Mouse (Mus musculus): ENCODE results near the gene Dpf3. TPM values are rescaled to one million over a fixed set of nuclear protein-coding genes. Genes with fewer than 3 reads are reported as not detected.

The Dpf3 gene
- polyA plus RNA-seq, 1 experiment from 2014 or later: 19.3 TPM

GRCm38 (mm10) chr12:83510586-83510985, 23.1 kb upstream of the Dpf3 start:
- no peak for ATAC-seq
- 84% methylated on average over 5 of the region's 5 CpGs for WGBS
- Histone ChIP-seq H3K4me3 (ENCODE audit: low read depth, low read length) (no peak overlapping the region), H3K9me3 (replicated peaks; ENCODE audit: control insufficient read depth, low read length, poor library complexity, severe bottlenecking) (no peaks in the 10 kb centered on the region), H3K4me2 (ENCODE audit: low read length) (no peak overlapping the region), H3K36me3 (ENCODE audit: control insufficient read depth, insufficient read depth, low read length) (no peaks in the 10 kb centered on the region), H3K27ac (ENCODE audit: low read length) (no peak overlapping the region), H3K4me1 (ENCODE audit: control insufficient read depth, insufficient read depth, low read length) (0 out of 2 replicates have a peak, but pooled peaks cover 4% of the 10 kb centered on the region), H3K9ac (ENCODE audit: low read depth, low read length) (no peak overlapping the region), H3K27me3 (ENCODE audit: control insufficient read depth, insufficient read depth, low read depth, low read length) (no peaks in the 10 kb centered on the region)

DNA sequence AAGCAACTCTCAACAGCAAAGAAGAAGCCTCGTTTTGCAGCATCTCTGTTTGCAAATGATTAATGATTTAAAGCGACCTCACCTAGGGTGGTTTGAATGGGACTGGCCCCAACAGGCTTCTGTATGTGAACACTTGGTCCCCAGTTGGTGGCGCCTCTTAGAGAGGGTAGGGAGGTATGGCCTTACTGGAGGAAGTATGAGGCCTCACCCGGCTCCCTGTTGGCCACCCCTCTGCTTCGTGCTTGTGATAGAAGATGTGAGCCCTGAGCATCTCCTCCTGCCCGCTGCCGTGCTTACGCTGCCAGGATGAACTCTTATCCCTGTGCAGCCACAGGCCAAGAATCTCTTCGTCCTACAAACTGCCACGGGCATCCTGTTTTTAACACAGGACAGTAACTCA, 19.0 kb upstream of the Dpf3 start:
- ATAC-seq: no peak
- Histone ChIP-seq H3K27me3 (ENCODE audit: control insufficient read depth, insufficient read depth, low read depth, low read length) (no peaks in the 10 kb centered on the region), H3K9me3 (replicated peaks; ENCODE audit: control insufficient read depth, low read length, poor library complexity, severe bottlenecking) (no peaks in the 10 kb centered on the region), H3K36me3 (ENCODE audit: control insufficient read depth, insufficient read depth, low read length) (no peaks in the 10 kb centered on the region), H3K4me1 (ENCODE audit: control insufficient read depth, insufficient read depth, low read length) (0 out of 2 replicates have a peak, but pooled peaks cover 3% of the 10 kb centered on the region), H3K4me2 (ENCODE audit: low read length) (no peak overlapping the region), H3K27ac (ENCODE audit: low read length) (no peak overlapping the region), H3K9ac (ENCODE audit: low read depth, low read length) (no peak overlapping the region), H3K4me3 (ENCODE audit: low read depth, low read length) (no peak overlapping the region)
- 81% methylated on average over 10 of the region's 10 CpGs for WGBS

- Histone ChIP-seq H3K4me3 (ENCODE audit: low read depth, low read length) (no peak overlapping the region), H3K4me2 (ENCODE audit: low read length) (no peak overlapping the region), H3K9me3 (replicated peaks; ENCODE audit: control insufficient read depth, low read length, poor library complexity, severe bottlenecking) (no peaks in the 10 kb centered on the region), H3K9ac (ENCODE audit: low read depth, low read length) (no peak overlapping the region), H3K36me3 (ENCODE audit: control insufficient read depth, insufficient read depth, low read length) (no peaks in the 10 kb centered on the region), H3K4me1 (ENCODE audit: control insufficient read depth, insufficient read depth, low read length) (0 out of 2 replicates have a peak, but pooled peaks cover 3% of the 10 kb centered on the region), H3K27me3 (ENCODE audit: control insufficient read depth, insufficient read depth, low read depth, low read length) (no peaks in the 10 kb centered on the region), H3K27ac (ENCODE audit: low read length) (no peak overlapping the region)
- WGBS: 8% methylated on average over 9 of the region's 9 CpGs
- no peak for ATAC-seq
Measured at GRCm38 (mm10) chr12:83502190-83502589, 14.7 kb upstream of the Dpf3 start.

GRCm38 (mm10) chr12:83499256-83499655, 11.7 kb upstream of the Dpf3 start:
- no peak overlapping the region for H3K4me2 ChIP-seq (ENCODE audit: low read length)
- H3K27me3 ChIP-seq (ENCODE audit: control insufficient read depth, insufficient read depth, low read depth, low read length): no peaks in the 10 kb centered on the region
- H3K4me3 ChIP-seq (ENCODE audit: low read depth, low read length): no peak overlapping the region
- no peaks in the 10 kb centered on the region for H3K36me3 ChIP-seq (ENCODE audit: control insufficient read depth, insufficient read depth, low read length)
- no peak overlapping the region for H3K9ac ChIP-seq (ENCODE audit: low read depth, low read length)
- 65% methylated on average over 5 of the region's 5 CpGs for WGBS
- no peak overlapping the region for H3K27ac ChIP-seq (ENCODE audit: low read length)
- H3K4me1 ChIP-seq (ENCODE audit: control insufficient read depth, insufficient read depth, low read length): 0 out of 2 replicates have a peak, but pooled peaks cover 3% of the 10 kb centered on the region
- H3K9me3 ChIP-seq (replicated peaks; ENCODE audit: control insufficient read depth, low read length, poor library complexity, severe bottlenecking): no peaks in the 10 kb centered on the region
- ATAC-seq: no peak

GRCm38 (mm10) chr12:83497959-83498358, 10.4 kb upstream of the Dpf3 start:
- Histone ChIP-seq H3K27me3 (ENCODE audit: control insufficient read depth, insufficient read depth, low read depth, low read length) (no peaks in the 10 kb centered on the region), H3K9ac (ENCODE audit: low read depth, low read length) (no peak overlapping the region), H3K27ac (ENCODE audit: low read length) (no peak overlapping the region), H3K9me3 (replicated peaks; ENCODE audit: control insufficient read depth, low read length, poor library complexity, severe bottlenecking) (no peaks in the 10 kb centered on the region), H3K36me3 (ENCODE audit: control insufficient read depth, insufficient read depth, low read length) (no peaks in the 10 kb centered on the region), H3K4me2 (ENCODE audit: low read length) (no peak overlapping the region), H3K4me3 (ENCODE audit: low read depth, low read length) (no peak overlapping the region), H3K4me1 (ENCODE audit: control insufficient read depth, insufficient read depth, low read length) (0 out of 2 replicates have a peak, but pooled peaks cover 3% of the 10 kb centered on the region)
- 79% methylated on average over 3 of the region's 3 CpGs for whole genome bisulfite sequencing
- no peak for ATAC-seq

DNA sequence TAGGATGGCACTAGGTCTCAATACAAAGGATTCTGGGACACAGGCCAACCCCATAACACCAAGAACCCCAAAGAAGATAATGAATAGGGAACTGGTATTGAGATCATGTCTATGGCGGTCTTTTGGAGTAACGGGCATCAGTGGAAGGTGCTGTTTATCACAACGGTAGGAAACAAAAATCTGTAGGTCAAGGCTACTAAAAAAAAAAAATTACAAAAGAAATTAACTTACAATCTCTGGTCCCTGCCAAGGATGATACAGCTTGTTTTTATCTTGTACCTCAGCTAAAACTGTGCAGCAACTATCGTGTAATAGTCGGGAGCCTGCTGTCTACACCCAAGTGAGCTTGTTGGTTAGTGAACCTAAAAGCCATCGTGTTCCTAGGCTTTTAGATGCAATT, 9.2 kb upstream of the Dpf3 start:
- H3K4me1 ChIP-seq (ENCODE audit: control insufficient read depth, insufficient read depth, low read length): no peaks in the 10 kb centered on the region
- no peaks in the 10 kb centered on the region for H3K27me3 ChIP-seq (ENCODE audit: control insufficient read depth, insufficient read depth, low read depth, low read length)
- no peak overlapping the region for H3K4me2 ChIP-seq (ENCODE audit: low read length)
- no peak overlapping the region for H3K27ac ChIP-seq (ENCODE audit: low read length)
- H3K4me3 ChIP-seq (ENCODE audit: low read depth, low read length): no peak overlapping the region
- no peak overlapping the region for H3K9ac ChIP-seq (ENCODE audit: low read depth, low read length)
- ATAC-seq: no peak
- no peaks in the 10 kb centered on the region for H3K36me3 ChIP-seq (ENCODE audit: control insufficient read depth, insufficient read depth, low read length)
- 88% methylated on average over 6 of the region's 6 CpGs for WGBS
- H3K9me3 ChIP-seq (replicated peaks; ENCODE audit: control insufficient read depth, low read length, poor library complexity, severe bottlenecking): no peaks in the 10 kb centered on the region

DNA sequence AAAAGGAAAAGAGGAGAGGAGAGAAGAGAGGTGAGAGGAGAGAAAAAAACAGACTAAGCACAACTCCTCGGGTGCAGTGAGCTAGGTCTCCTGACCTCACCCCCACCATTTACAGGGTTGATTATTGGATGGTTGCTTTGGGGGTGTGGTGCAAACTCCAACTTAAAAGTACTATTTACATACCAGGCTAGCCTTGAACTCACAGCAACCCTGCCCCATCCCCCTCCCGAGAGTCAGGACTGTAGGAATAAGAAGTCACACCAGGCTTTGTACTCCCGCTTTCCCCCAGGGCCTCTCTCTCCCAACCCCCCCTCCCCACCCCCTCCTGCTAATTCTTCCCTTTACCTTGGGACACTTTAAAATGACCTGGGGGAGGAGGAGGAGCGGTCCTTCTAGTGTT, 8.8 kb upstream of the Dpf3 start:
- Histone ChIP-seq H3K27ac (ENCODE audit: low read length) (no peak overlapping the region), H3K9me3 (replicated peaks; ENCODE audit: control insufficient read depth, low read length, poor library complexity, severe bottlenecking) (0 out of 2 replicates have a peak, but pooled peaks cover 3% of the 10 kb centered on the region), H3K4me2 (ENCODE audit: low read length) (no peak overlapping the region), H3K27me3 (ENCODE audit: control insufficient read depth, insufficient read depth, low read depth, low read length) (no peaks in the 10 kb centered on the region), H3K36me3 (ENCODE audit: control insufficient read depth, insufficient read depth, low read length) (no peaks in the 10 kb centered on the region), H3K4me1 (ENCODE audit: control insufficient read depth, insufficient read depth, low read length) (no peaks in the 10 kb centered on the region), H3K9ac (ENCODE audit: low read depth, low read length) (no peak overlapping the region), H3K4me3 (ENCODE audit: low read depth, low read length) (no peak overlapping the region)
- no peak for ATAC-seq
- WGBS: 81% methylated on average over 4 of the region's 4 CpGs

DNA sequence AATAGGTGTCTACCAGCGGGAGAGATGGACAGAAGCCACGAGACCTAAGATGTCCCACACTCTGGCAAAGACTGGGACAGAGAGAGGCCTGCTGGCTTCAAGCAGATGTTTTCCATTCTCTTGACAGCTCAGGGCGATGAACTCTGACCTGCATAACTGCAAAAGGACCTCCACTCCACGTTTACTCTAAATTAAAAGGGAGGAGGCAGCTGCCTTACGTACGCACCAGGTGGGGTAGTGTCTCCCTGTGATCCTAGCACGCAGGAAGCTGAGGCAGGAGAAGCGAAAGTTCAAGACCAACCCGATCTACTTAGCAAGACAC, 8.4 kb upstream of the Dpf3 start:
- H3K36me3 ChIP-seq (ENCODE audit: control insufficient read depth, insufficient read depth, low read length): no peaks in the 10 kb centered on the region
- H3K4me2 ChIP-seq (ENCODE audit: low read length): no peak overlapping the region
- ATAC-seq: no peak
- H3K9ac ChIP-seq (ENCODE audit: low read depth, low read length): no peak overlapping the region
- 0 out of 2 replicates have a peak, but pooled peaks cover 4% of the 10 kb centered on the region for H3K9me3 ChIP-seq (replicated peaks; ENCODE audit: control insufficient read depth, low read length, poor library complexity, severe bottlenecking)
- 74% methylated on average over 9 of the region's 9 CpGs for WGBS
- H3K4me3 ChIP-seq (ENCODE audit: low read depth, low read length): no peak overlapping the region
- H3K27ac ChIP-seq (ENCODE audit: low read length): no peak overlapping the region
- no peaks in the 10 kb centered on the region for H3K27me3 ChIP-seq (ENCODE audit: control insufficient read depth, insufficient read depth, low read depth, low read length)
- no peaks in the 10 kb centered on the region for H3K4me1 ChIP-seq (ENCODE audit: control insufficient read depth, insufficient read depth, low read length)

DNA sequence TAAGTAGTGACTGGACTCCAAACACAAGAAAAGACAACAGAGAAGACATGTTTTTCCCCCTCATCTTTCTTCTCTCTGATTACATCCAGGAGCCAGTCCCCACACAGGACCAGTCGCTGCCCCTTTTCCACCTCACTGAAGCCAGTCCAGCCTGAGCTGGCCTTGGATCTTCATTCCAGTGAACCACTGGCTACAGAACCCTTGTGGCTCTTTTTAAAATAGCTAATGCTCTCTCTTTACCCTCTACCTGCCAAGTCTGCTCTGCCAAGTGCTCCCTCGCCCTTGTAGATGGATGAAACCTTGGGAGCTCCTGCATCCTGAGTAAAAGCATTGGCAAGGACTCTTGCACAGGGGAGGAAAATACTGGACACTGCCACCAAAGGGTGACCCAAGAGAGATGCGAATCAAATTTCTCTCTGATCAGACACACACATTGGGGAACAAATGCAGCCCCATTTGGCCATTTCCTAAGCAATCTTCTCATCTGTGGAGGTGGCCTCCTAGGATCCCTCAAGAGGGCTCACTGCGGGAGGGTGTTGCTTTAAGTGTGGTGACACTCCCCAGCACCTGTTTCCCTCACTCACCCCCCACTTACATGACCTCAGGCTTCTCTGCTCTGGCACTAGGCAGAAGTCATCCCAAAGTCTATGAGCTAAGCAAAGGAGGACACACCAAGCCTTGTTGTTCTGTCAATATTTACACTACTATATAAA, 7.9 kb upstream of the Dpf3 start:
- no peak for ATAC-seq
- no peaks in the 10 kb centered on the region for H3K27me3 ChIP-seq (ENCODE audit: control insufficient read depth, insufficient read depth, low read depth, low read length)
- H3K4me2 ChIP-seq (ENCODE audit: low read length): no peak overlapping the region
- no peak overlapping the region for H3K9ac ChIP-seq (ENCODE audit: low read depth, low read length)
- H3K4me3 ChIP-seq (ENCODE audit: low read depth, low read length): no peak overlapping the region
- H3K27ac ChIP-seq (ENCODE audit: low read length): no peak overlapping the region
- H3K9me3 ChIP-seq (replicated peaks; ENCODE audit: control insufficient read depth, low read length, poor library complexity, severe bottlenecking): 0 out of 2 replicates have a peak, but pooled peaks cover 4% of the 10 kb centered on the region
- 75% methylated on average over 4 of the region's 4 CpGs for WGBS
- no peaks in the 10 kb centered on the region for H3K36me3 ChIP-seq (ENCODE audit: control insufficient read depth, insufficient read depth, low read length)
- no peaks in the 10 kb centered on the region for H3K4me1 ChIP-seq (ENCODE audit: control insufficient read depth, insufficient read depth, low read length)
